Mouse (Mus musculus) olfactory bulb, adult 2 months (tissue): ENCODE results near the gene Twnk. TPM values are rescaled to one million over a fixed set of nuclear protein-coding genes. Genes with fewer than 3 reads are reported as not detected.

ENCODE experiments used
- H3K27ac ChIP-seq: fragments of 200-500 bp; 2 replicates; pipeline ENCODE4 v1.5.1; 2012; ENCODE audit warnings: low read depth, low read length; ENCODE audit not compliant: insufficient read depth
- H3K4me1 ChIP-seq: fragments of 200-500 bp; 2 replicates; pipeline ENCODE4 v1.6.1; 2012; ENCODE audit warnings: low read length; ENCODE audit not compliant: control insufficient read depth, insufficient read depth
- H3K4me3 ChIP-seq: fragments of 200-500 bp; 2 replicates; pipeline ENCODE4 v1.5.1; 2012; ENCODE audit warnings: mild to moderate bottlenecking, low read depth, low read length, moderate library complexity; ENCODE audit not compliant: insufficient read depth
- CTCF ChIP-seq: fragments of 200-500 bp; IDR thresholded peaks from 2 replicates; pipeline ENCODE4 v1.5.1; 2012; ENCODE audit warnings: low read depth, mild to moderate bottlenecking, low read length, moderate library complexity; ENCODE audit not compliant: insufficient read depth
- POLR2A ChIP-seq: fragments of 200-500 bp; IDR thresholded peaks from 2 replicates; pipeline ENCODE4 v1.6.1; 2012; ENCODE audit warnings: mild to moderate bottlenecking, low read depth, low read length, moderate library complexity; ENCODE audit not compliant: insufficient read depth
- WGBS: fragments of 180-500 bp; shearing (Covaris S2); methylation state at CpG from one replicate; pipeline ENCODE4 v1.1.7; 2018; 5-methylcytosine and 5-hydroxymethylcytosine counted together
- polyA plus RNA-seq: library from polyadenylated mRNA; stranded (reverse); fragments of >200 nt; gene quantifications from 2 replicates; pipeline ENCODE4 v1.2.4, GENCODE M21; 2012; ENCODE audit warnings: low replicate concordance; ENCODE audit not compliant: missing spikeins, insufficient read depth, insufficient read length

The Twnk gene
- polyA plus RNA-seq, 1 experiment, result not detected

DNA sequence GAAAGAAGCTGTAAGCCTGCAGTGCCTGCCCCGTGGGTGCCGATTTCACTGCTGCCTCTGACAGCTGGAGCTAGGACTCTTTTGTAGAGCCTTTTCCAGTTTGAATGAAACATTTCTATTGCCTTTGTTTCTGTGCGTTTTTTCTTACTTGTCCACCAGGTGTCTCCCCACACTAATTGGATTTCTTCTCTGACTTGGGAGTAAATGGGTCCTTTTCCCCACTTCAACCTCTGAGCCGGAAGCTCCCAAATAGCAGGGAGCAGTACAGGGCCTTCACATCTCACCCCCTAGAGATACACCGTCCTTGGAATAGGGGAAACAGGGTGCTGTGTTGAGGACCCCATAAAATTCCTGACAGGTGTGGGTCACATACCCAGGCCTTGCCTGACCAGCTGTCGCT is 7.2 kb downstream of the Twnk start:
- Histone ChIP-seq H3K27ac (no peak overlapping the region), H3K4me1 (peaks cover 26% of the 10 kb centered on the region), H3K4me3 (no peak overlapping the region)
- TF ChIP-seq POLR2A (no peak), CTCF (no peak)
- WGBS, result 28% methylated on average over 6 of the region's 6 CpGs

DNA sequence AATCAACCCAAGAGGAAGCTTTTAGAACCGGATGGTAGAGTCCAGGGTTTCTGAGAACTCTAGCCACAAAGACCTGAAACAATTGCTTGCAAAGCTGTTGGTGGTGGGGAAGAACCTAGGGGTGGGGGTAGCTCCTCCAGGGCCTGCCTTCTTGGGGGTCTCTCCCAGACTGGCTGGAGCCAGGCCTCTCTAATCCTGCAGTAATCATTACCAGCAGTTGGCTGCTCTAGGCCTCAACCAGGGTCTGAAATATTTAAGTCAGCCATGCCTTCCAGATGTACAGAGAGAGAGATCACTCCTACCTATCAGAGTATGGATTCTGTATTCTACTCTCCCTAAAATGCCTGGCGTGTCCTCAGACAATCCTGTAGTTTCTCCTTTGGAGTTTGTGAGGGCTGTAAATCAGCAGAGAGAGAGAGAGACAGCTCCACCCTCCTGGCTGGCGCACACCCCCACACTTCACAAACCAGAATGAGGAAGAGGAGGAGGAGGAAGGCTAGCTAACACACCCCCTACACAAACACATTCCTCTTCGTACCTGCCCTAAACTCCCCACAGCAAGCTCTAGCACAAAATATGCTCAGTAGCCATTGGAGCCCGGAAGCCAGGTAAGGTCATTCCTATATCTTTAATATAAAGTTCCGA is 8.2 kb downstream of the Twnk start:
- TF ChIP-seq CTCF (no peak), POLR2A (no peak)
- H3K27ac ChIP-seq, result no peak overlapping the region
- no peak overlapping the region for H3K4me3 ChIP-seq
- peaks cover 24% of the 10 kb centered on the region for H3K4me1 ChIP-seq
- 76% methylated on average over 6 of the region's 6 CpGs for WGBS

- WGBS, result 33% methylated on average over 10 of the region's 10 CpGs
- peak within 1 kb of the TSS; percentile 90 for H3K27ac ChIP-seq
- no peak for TF ChIP-seq POLR2A
- TF ChIP-seq CTCF, result no peak
- peak within 1 kb of the TSS; percentile 48 for H3K4me3 ChIP-seq
- peaks cover 25% of the 10 kb centered on the region for H3K4me1 ChIP-seq
Measured at GRCm38 (mm10) chr19:45014335-45014971, 9.0 kb downstream of the Twnk start, which contains the start of gene Lzts2. Gene Lzts2 (plus strand): TSS chr19:45014414.

DNA sequence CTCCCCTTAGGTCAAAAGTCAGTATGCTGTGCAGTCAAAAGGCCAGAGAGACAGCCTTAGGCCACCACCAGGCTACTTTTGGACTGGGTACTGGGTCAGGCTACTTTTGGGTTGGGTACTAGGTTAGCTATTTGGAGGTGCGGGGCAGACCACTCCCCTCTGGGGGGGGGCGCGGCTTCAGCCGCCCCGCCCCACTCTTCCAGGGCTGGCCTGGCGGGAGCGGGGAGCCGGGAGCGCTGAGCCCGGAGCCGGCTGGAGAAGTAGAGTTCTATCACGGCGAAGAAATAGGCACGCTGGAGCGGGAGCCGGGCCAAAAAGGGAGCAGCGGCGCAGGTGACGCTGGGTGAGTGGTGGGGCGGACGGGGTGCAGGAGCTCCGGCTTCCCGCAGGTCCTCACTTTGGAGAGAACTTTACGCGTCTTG is 9.5 kb downstream of the Twnk start:
- H3K4me1 ChIP-seq, result peaks cover 25% of the 10 kb centered on the region
- 1% methylated on average over 25 of the region's 25 CpGs for WGBS
- TF ChIP-seq POLR2A (peak; percentile 17; the same call in 1 of the 2 replicates), CTCF (no peak)
- peak overlapping the region; percentile 48 for H3K4me3 ChIP-seq
- peak overlapping the region; percentile 90 for H3K27ac ChIP-seq

DNA sequence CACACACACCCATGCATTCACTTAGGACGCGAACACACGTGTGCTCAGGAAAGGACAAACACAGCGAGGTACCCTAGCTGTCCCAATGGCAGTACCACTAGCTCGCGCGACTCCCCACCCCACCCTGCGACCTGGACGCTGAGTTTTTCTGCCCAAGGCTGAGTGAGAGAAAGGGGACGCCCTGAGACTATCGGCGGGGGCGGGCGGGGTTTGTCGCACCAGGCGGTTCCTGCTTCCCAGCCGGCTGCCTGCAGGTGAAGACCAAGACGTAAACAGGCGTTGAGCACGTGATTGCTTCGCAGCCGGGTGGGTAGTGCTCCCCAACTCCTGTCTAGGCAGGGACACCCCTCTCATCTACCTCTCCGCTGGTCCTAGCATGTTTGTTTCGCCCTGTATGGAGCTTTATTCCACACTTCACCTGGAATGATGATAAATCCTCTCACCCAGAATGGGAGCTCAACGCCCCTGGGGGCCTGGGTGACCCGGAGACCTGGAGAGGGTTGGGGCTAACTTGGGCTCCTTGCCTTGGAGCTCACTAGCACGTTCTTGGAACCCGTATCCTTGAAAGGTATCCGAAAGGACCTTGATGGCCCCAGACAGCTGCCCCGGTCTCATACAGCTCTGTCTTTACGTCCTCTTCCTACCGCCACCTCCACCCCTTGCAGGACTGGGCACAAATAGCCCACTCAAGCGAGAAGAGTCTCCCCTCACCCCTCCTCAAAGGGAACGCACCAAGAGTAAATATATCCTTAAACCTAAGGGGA is 10.2 kb downstream of the Twnk start:
- TF ChIP-seq POLR2A (no peak), CTCF (no peak)
- Histone ChIP-seq H3K4me3 (peak overlapping the region; percentile 48), H3K4me1 (peaks cover 30% of the 10 kb centered on the region), H3K27ac (peak overlapping the region; percentile 90)
- WGBS, result 2% methylated on average over 34 of the region's 34 CpGs

DNA sequence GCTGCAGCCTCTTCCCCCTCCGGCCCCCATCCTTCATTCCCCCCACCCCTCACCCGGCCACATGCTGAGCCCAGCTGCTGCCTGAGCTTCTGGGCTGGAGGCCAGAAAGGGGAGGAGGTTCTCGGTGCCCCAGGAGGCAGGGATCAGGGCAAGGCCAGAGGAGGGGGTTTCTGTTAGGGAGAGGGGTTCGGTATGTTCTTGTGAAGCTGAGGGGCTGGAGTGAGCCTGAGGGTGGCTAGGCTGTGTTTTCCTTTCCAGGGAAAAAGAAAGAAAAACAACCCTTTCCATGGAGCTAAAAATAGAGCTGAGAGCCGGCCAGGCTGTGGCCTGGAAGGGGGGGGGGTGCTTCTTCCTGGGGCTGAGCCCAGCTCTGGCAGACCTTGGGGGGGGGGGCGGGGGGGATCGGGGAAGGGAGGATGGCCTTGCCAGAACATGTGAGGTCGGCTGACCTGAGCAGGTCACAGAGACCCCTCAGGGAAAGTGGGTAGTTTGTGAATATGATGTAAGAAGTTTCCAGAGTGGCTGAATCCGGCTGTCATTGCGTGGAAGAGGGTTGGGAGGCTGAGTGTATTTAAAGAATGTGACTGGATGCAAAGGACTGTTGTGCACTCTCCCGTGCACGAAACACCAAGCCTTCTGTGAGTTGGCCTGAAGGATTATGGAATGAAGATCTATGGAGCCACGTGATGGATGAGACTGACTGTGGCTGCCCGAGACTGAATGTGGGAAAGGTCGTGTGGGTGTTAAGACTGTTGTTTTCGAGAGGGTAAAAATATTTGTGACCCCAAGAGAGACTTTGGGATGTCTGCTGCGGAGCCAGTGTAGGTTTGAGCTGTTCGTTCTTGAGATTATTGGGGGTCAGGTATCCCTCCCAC is 11.1 kb downstream of the Twnk start:
- Histone ChIP-seq H3K4me3 (peak overlapping the region; percentile 57), H3K27ac (peak overlapping the region; percentile 90), H3K4me1 (peaks cover 36% of the 10 kb centered on the region)
- TF ChIP-seq POLR2A (no peak), CTCF (no peak)
- 4% methylated on average over 18 of the region's 18 CpGs for WGBS

- TF ChIP-seq POLR2A (no peak), CTCF (0 out of 2 replicates have a peak, but pooled peaks have one; percentile 11)
- H3K4me3 ChIP-seq, result peak overlapping the region; percentile 57
- H3K27ac ChIP-seq, result peak overlapping the region; percentile 81
- peaks cover 38% of the 10 kb centered on the region for H3K4me1 ChIP-seq
- WGBS, result under 1% methylated on average over 27 of the region's 27 CpGs
Measured at GRCm38 (mm10) chr19:45017216-45017771, 11.8 kb downstream of the Twnk start.

- H3K27ac ChIP-seq, result peak overlapping the region; percentile 77
- H3K4me3 ChIP-seq, result peak overlapping the region; percentile 57
- TF ChIP-seq CTCF (no peak), POLR2A (no peak)
- peaks cover 40% of the 10 kb centered on the region for H3K4me1 ChIP-seq
- 1% methylated on average over 48 of the region's 48 CpGs for WGBS
Measured at GRCm38 (mm10) chr19:45017909-45018308, 12.4 kb downstream of the Twnk start.
